Mouse (Mus musculus): ENCODE data around the gene Morn4.

Gene Morn4

DNA sequence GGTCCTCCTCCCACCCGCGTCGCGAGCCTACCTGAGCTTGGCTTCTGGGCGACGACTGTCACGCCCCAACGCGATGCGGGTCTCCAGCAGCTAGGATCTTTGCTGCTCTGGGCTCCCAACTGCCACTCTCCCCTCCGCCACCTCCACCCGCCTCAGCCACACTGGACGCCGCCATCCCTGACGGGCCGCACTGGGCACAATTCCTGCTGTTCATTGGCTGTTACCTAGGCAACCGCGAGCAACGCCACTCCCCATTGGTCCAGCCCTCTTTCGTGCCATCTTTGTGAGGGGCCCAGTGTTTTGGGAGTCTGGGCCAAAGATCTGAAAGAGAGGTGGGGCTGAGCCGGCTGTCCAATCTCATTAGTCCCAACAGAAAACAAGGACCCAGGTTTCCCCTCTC is at the start of gene Morn4:
TSS of gene Morn4 (minus strand) at position 192 of the 400 bp plus-strand sequence.
- peak; percentile 82 to 88 for DNase-seq (ENCODE audit: low spot score in 2 of 2)

GRCm38 (mm10) chr19:42135070-42135469 is 48.9 kb upstream of the Morn4 start:
- DNase-seq (ENCODE audit: low spot score in 2 of 2) = no peak

GRCm38 (mm10) chr19:42131101-42131500 is 44.9 kb upstream of the Morn4 start:
- DNase-seq (ENCODE audit: low spot score in 2 of 2) = no peak

- DNase-seq (ENCODE audit: low spot score in 2 of 2) = no peak
These were observed 44.1 kb upstream of the Morn4 start for GRCm38 (mm10) chr19:42130294-42130606.

- no peak for DNase-seq (ENCODE audit: low spot score in 2 of 2)
These were observed 43.5 kb upstream of the Morn4 start for GRCm38 (mm10) chr19:42129509-42130293.

GRCm38 (mm10) chr19:42128787-42129508 is 42.8 kb upstream of the Morn4 start, which contains the start of gene Avpi1:
Gene Avpi1, minus strand, starts transcription at chr19:42129059.
- DNase-seq (ENCODE audit: low spot score in 2 of 2) = peak; percentile 96 to 97

DNA sequence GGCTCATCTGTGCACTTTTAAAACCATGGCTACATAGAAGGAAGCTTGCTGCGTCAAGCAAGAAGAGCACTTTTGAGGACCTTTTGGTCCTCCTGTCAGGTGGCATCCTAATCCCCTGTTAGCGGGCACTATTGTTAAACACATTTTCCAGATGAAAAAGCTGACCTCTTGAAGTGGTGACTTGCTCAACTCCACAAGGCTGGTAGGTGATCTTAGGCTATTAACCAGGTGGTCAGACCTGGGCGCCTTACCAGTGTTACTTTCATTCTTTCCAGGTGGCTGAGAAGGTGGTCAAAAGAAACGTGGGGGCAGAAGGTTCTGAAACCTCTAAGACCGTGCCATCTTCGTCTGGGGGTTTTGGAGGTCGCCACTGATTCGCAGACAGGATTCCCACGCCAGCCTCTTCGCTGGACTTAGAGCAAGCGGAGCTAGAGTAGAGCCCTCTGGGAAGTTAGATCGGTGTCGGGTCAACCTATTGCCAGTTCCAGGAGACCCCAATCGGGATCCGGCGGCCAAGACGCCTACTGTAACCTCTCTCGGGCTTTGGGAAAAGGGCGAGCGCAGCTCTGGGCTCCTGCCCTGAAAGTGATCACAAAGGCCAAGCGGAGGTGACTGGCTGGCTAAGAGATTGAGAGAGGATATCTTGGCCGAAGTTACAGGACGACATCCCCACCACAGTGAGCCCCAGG is 42.0 kb upstream of the Morn4 start:
- DNase-seq (ENCODE audit: low spot score in 2 of 2) = no peak

DNA sequence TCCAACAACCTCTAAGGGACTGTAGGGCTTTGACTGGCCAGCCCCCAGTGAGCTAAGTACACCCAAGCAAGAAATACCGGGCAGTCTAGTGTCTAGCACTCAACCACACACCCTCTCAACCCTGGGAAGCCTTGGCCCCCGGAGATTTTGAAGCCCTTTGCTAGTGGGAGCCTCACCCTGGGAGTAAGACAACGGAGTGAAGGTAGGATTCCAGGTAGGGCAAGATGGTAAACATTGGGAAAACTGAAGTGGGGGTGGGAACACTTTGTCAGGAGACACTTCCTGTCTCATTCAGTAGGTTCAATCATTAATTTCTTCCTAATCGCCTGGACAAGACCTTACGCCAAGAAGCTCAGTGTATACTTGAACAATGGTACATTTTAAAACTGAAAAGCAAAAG is 40.9 kb upstream of the Morn4 start:
- DNase-seq (ENCODE audit: low spot score in 2 of 2) = no peak

- no peak for DNase-seq (ENCODE audit: low spot score in 2 of 2)
These were observed 40.1 kb upstream of the Morn4 start for GRCm38 (mm10) chr19:42126219-42126605.

DNA sequence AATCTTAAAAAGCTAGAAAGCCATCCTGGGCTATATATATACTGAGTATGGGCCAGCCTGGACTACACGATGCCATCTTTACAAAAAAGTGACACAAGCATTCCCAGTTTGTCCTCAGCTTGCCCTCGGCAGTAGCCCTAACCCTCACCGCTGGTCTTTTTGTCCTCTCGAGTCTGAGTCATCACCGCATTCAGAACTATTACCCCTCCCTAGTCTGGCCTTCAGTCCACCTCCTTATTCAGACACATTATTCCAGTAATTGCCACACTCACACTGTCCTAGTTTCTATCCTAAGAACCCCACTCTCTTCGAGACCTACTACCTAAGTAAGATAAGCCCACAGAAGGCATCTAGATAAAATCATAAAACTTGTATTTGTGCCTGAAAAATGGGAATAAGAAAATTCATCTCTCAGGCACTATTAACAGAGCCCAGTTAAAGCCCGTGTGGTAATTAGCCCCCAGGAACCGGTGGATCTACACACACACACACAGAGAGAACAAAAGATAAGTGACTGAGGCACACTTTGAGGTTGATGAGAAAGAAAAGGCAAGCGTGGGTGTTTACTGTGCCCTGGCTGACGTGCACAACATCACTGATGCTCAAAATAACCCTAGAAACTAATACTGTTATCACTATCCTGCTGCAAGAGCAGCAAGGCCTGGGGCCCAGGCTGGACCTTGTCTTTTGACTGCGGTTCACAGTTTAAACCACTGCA is 39.5 kb upstream of the Morn4 start:
- DNase-seq (ENCODE audit: low spot score in 2 of 2) = no peak

GRCm38 (mm10) chr19:42124684-42125083 is 38.5 kb upstream of the Morn4 start:
- DNase-seq (ENCODE audit: low spot score in 2 of 2) = no peak

GRCm38 (mm10) chr19:42120451-42120850 is 34.3 kb upstream of the Morn4 start:
- no peak for DNase-seq (ENCODE audit: low spot score in 2 of 2)

GRCm38 (mm10) chr19:42118596-42118995 is 32.4 kb upstream of the Morn4 start:
- no peak for DNase-seq (ENCODE audit: low spot score in 2 of 2)

DNA sequence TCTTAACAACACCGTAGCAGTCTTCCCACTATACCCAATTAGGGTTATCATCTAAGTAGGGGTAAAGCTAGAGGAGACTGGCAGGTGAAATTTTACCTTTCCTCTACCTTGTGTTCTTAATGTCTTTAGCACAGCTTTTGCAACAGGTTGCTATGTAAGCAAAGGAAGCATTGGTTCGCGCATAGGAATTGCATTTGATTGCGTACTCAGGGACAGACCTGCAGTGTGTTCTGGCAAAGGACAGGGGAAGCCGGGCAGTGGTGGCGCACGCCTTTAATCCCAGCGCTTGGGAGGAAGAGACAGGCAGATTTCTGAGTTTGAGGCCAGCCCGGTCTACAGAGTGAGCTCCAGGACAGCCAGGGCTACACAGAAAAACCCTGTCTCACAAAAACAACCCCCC is 32.0 kb upstream of the Morn4 start:
- DNase-seq (ENCODE audit: low spot score in 2 of 2) = no peak

DNA sequence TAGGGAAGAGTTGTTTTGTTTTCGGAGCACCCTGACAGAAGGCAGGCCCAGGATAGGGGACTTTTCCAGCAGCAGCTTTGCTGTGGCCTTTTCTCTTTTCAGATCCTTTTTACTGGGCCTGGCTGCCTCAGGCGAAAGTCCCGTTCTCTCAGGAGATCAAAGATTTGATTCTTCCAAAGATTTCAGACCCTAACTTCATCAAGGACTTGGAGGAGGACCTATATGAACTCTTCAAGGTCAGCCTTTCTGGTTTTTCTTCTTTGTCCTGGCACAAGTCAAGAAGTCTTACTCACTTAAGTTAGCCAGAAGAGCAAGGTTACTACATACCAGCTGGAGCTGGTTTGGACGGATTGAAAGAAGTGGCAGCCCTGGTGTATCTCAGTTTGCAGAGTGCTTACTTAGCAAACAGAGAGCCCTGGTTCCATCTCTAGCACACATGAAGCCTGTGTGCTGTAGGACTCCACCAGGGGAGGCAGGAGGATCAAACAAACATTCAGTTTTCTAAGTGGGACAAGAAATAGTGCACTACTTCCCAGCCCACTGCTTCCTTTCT is 29.7 kb upstream of the Morn4 start:
- no peak for DNase-seq (ENCODE audit: low spot score in 2 of 2)

DNA sequence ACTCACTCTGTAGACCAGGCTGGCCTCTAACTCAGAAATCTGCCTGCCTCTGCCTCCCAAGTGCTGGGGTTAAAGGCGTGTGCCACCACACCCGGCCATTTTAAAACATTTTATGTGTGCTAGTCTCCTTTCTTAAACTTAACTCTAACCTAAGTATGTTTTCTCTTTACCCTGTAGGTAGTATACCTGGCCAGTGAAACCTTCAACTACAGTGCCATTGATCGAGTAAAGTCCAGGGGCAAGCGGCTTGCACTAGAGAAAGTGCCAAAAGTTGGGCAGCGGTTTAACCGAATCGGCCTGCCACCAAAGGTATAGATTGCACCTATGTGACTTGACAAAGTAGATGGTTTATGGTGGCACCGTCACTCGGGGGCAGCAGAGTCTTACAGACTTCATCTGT is 18.5 kb upstream of the Morn4 start:
- no peak for DNase-seq (ENCODE audit: low spot score in 2 of 2)

- no peak for DNase-seq (ENCODE audit: low spot score in 2 of 2)
These were observed 13.2 kb upstream of the Morn4 start for GRCm38 (mm10) chr19:42099406-42099805.

GRCm38 (mm10) chr19:42090637-42091141 is 4.5 kb upstream of the Morn4 start:
- DNase-seq (ENCODE audit: low spot score in 2 of 2) = peak in 1 of 2 experiments; percentile 67

DNA sequence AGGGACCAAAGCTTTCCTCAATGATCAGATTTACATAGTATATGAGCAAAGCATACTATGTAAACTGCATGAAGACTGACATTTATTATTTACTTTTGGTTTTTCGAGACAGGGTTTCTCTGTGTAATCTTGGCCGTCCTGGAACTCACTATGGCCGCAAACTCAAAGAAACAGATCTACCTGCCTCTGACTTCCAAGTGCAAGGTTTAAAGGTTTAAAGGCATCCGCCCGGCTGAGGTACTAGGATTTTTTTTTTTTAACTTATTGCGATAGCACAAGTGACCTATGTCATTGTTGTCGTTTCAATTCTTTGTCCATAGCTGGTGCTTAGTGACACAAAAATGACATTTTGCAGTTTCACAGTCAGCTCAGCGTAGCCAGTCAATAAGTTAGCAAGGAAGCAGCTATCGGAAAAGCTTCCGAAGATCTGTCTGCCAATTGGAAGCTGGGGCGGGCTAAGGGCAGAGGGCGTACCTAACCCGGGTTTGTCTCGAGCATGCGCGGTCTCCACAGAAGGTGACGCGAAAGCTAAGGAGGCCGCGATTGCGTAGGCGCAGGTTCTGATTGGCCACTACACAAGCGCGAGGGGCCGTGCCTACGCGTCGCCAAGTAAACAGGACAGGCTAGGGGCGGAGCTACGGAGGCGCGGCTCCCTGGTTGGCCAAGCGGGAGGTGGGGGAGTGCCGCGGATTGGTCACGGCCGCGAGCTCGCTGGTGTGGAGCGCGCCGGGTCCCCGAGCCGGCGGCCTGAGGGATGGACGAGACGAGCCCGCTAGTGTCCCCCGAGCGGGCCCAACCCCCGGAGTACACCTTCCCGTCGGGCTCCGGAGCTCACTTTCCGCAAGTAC is 3.8 kb upstream of the Morn4 start, which contains the start of gene Pi4k2a:
TSS of gene Pi4k2a (plus strand) at position 723 of the 848 bp plus-strand sequence.
- peak; percentile 98 to 99 for DNase-seq (ENCODE audit: low spot score in 2 of 2)

DNA sequence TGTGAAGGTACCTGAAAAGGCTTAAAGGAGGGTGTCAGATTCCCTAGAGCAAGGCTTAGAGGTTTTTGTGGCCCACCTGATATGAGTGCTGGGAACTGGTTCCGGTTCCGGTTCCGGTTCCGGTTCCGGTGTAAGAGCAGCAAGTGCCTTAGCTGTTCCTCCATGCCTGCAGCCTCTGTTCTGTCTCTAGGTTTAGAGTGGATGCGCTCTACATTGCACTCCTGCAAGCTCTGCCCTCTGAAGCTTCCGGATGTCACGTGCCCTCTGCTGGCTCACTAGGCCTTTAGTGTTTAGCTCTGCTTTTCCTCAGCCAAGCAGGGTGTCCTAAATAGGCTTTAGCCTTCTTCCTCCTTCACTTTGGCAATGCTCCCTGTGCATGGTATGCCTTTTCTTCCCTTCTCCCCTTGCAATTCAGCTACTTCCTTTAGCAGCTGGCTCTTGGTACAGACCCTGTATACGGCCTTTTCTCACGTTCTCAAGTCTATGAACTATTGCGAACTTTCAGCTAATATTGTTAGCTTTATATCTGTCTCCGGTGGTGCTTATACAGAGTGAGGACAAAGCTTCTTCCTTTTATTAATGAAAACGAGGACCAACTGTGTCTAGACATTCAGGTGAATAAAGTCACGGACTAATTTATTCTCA is 3.1 kb upstream of the Morn4 start:
- peak; percentile 39 to 63 for DNase-seq (ENCODE audit: low spot score in 2 of 2)

All from urinary bladder, postnatal 4 days (tissue).